ENCODE assay signal across 20 mouse cellular contexts in the genomic region with DNA sequence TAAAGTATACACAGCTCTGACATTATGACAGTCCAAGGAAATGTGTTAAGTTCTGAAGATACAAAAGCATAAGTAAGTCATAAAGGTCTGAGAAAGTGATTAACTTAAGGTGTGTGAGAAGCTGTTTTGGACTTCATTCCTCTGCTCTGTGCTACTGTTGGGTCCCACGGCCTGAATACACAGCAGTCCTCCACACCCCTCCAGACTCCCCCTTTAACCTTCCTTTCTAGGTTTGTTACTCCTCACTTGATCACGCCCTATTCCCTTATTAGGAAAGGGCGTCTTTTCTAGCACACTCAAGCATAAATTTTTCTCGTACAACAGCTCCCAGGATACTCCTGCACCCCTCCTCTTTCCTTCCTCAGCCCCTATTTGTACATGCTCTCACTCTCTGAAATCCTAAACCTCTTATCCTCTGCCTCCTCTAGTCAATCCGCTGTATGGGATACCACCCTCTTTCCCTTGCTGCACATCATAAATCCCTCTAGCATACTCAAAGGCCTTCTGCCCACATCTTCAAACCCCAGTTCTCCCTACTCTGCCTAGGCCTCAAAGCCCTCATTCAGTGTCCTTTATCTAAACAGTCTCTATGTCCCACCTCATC. TPM values are rescaled to one million over a fixed set of nuclear protein-coding genes. Genes with fewer than 3 reads are reported as not detected.
"Had no signal": no experiment of that assay in that cellular context is flagged by ENCODE, and none has a peak within 500 bp of the region (broad histone marks: within the 10 kb centered on the region; RNA-seq: fewer than 3 reads in every experiment).

No protein-coding gene starts in this region.

- H3K4me3 ChIP-seq: forebrain, embryonic 15.5 days; hindbrain, embryonic 13.5 days; hindbrain, embryonic 15.5 days; limb, embryonic 13.5 days; limb, embryonic 15.5 days; liver, embryonic 12.5 days had no signal

- H3K27ac ChIP-seq: forebrain, embryonic 15.5 days; hindbrain, embryonic 13.5 days; hindbrain, embryonic 15.5 days; hindbrain, postnatal 0 days; limb, embryonic 13.5 days; limb, embryonic 15.5 days; liver, embryonic 12.5 days; liver, embryonic 14.5 days had no signal

- DNase-seq: forebrain, postnatal 0 days; gastrocnemius, postnatal 14 days; gastrocnemius, postnatal 36 days; kidney, adult 18-20 months; kidney, adult 8-10 months; kidney, postnatal 25 days; layer of hippocampus, adult 9-11 months; layer of hippocampus, postnatal 36 days; left cerebral cortex, postnatal 4 days; lung, adult 18-20 months had no signal

- ATAC-seq: forebrain, embryonic 15.5 days; forebrain, postnatal 0 days; hindbrain, postnatal 0 days; liver, embryonic 12.5 days had no signal

- H3K9ac ChIP-seq: forebrain, embryonic 15.5 days; forebrain, postnatal 0 days; hindbrain, embryonic 13.5 days; hindbrain, embryonic 15.5 days; limb, embryonic 13.5 days; limb, embryonic 15.5 days; liver, embryonic 12.5 days; liver, embryonic 14.5 days had no signal

- H3K4me1 ChIP-seq: forebrain, embryonic 15.5 days; hindbrain, embryonic 13.5 days; hindbrain, embryonic 15.5 days; limb, embryonic 13.5 days; limb, embryonic 15.5 days had no signal

- H3K4me2 ChIP-seq: forebrain, embryonic 15.5 days; hindbrain, embryonic 13.5 days; hindbrain, embryonic 15.5 days; limb, embryonic 13.5 days; limb, embryonic 15.5 days; liver, embryonic 12.5 days had no signal

- H3K27me3 ChIP-seq: forebrain, embryonic 15.5 days; hindbrain, embryonic 13.5 days; hindbrain, embryonic 15.5 days; limb, embryonic 13.5 days; limb, embryonic 15.5 days; liver, embryonic 12.5 days had no signal

- H3K9me3 ChIP-seq: forebrain, embryonic 15.5 days; hindbrain, embryonic 13.5 days; hindbrain, embryonic 15.5 days; limb, embryonic 13.5 days; limb, embryonic 15.5 days; liver, embryonic 12.5 days had no signal

RNA-seq across cellular contexts. Expression of a gene that starts 31.9 kb away (rescaled TPM):
- total RNA-seq: hematopoietic stem cell, adult 5-6 weeks; liver, adult 2 months had no signal
